In genomic region chr2:167605178-167605794, GRCm38 (mm10) we compare ENCODE assay signal across 8 mouse cellular contexts. TPM values are rescaled to one million over a fixed set of nuclear protein-coding genes. Genes with fewer than 3 reads are reported as not detected.
DNase-seq lines count a peak whose midpoint lies in the region; ATAC-seq lines count a peak whose summit lies in the region.

No protein-coding gene starts in this region.

- peaks cover 30% of the 10 kb centered on the region for H3K36me3 ChIP-seq in hindbrain, embryonic 13.5 days

- H3K4me2 ChIP-seq in hindbrain, embryonic 13.5 days: no peak overlapping the region

- H3K27ac ChIP-seq in hindbrain, embryonic 13.5 days: no peak overlapping the region

- peaks cover 23% of the 10 kb centered on the region; the same call in 1 of the 2 replicates for H3K27me3 ChIP-seq in hindbrain, embryonic 13.5 days

- no peak overlapping the region for H3K4me3 ChIP-seq in hindbrain, embryonic 13.5 days

- 32% methylated on average over 11 of the region's 11 CpGs for WGBS in hindbrain, embryonic 13.5 days

- no peaks in the 10 kb centered on the region for H3K9me3 ChIP-seq in hindbrain, embryonic 13.5 days

- H3K9ac ChIP-seq in hindbrain, embryonic 13.5 days: no peak overlapping the region

- H3K4me1 ChIP-seq in hindbrain, embryonic 13.5 days (replicated peaks): peaks cover 3% of the 10 kb centered on the region

- peak; percentile 86 for DNase-seq in MN1 (ENCODE audit: low spot score)
- DNase-seq in cerebellum, adult 9-11 months: peak; percentile 69
- DNase-seq in frontal cortex, postnatal 14 days (ENCODE audit: low spot score in 2 of 2): peak; percentile 67 to 86
- peak; percentile 79 to 85 for DNase-seq in layer of hippocampus, postnatal 14 days (ENCODE audit: low spot score in 2 of 2)
- DNase-seq in lung, postnatal 10 days: peak; percentile 94
- peak; percentile 95 for DNase-seq in retina, embryonic 14.5 days (ENCODE audit: low spot score)
- DNase-seq in thymus, postnatal 36 days: peak; percentile 82 to 87

- peak; percentile 86 for ATAC-seq in hindbrain, embryonic 13.5 days (ENCODE audit: low FRiP score)

RNA-seq across cellular contexts. Expression of gene Ube2v1, which starts 26.6 kb away (rescaled TPM):
- 310 and 311 TPM in 2 replicates for polyA plus RNA-seq in hindbrain, embryonic 13.5 days (2015; fragmentation: Nextera tagmentation; extraction: Ambion mirVana)
- 100 to 1,000 TPM; 242 to 247 TPM for total RNA-seq in layer of hippocampus, postnatal 14 days (2021)

RNA-seq across cellular contexts. Expression of gene Gm20431, which starts 56.0 kb away (rescaled TPM):
- 10.0 and 11.0 TPM in 2 replicates for polyA plus RNA-seq in hindbrain, embryonic 13.5 days (2015; fragmentation: Nextera tagmentation; extraction: Ambion mirVana)
- total RNA-seq in layer of hippocampus, postnatal 14 days (2021): 10 to 100 TPM; 38.9 to 50.9 TPM
